Mouse (Mus musculus): ENCODE data around the gene Fibcd1. TPM values are rescaled to one million over a fixed set of nuclear protein-coding genes. Genes with fewer than 3 reads are reported as not detected.

Gene Fibcd1
- polyA plus RNA-seq (2015; fragmentation: Nextera tagmentation; extraction: Ambion mirVana), result 0.06 and 0.14 TPM in 2 replicates

DNA sequence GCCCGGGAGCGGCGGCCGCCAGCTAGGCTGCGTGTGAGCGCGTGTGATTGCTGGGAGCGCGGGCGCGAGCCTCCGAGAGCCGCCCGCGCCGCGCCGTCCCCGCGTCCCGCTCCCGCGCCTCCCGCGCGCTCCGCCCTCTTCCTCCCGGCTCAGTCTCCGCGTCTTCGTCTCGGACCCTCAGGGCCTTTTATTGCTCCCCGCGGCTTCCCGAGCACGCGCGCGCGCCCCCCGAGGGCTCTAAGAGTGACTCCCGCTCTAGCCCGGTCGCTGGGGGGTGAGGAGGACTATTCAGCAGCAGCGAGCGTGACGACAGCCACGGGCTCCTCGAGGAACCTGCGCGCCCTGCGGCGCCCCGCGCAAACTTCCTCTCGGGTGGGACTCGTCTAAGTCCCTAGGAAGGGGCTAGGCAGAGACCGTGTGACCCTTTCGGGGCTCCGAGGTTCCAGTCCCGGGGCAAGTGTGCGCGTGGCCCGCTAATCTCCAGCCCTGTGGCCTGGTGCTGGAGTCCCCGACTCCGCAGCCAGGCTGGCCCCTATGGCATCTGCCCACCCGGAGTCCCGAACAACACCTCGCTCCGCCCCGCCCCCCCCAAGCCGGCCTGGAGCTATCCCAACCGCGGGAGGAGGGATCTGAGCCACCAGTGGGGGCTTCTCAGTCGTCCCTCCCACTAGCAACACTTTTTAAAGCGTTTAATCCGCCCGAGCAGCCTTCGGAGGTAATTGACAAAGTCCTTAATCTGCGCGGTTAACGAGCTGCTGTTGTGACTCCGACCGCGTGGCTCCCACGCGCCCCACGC lies at the start of gene Fibcd1:
Gene Fibcd1 (minus strand): TSS at position 110 of the 796 bp plus-strand sequence.
- Histone ChIP-seq H3K9me3 (ENCODE audit: control insufficient read depth, low read length) (no peaks in the 10 kb centered on the region), H3K36me3 (ENCODE audit: control insufficient read depth, insufficient read depth, low read length) (no peaks in the 10 kb centered on the region), H3K27ac (ENCODE audit: low read length) (no peak within 1 kb of the TSS), H3K27me3 (ENCODE audit: control insufficient read depth, insufficient read depth, low read depth, low read length) (peaks cover 55% of the 10 kb centered on the region), H3K4me2 (ENCODE audit: low read depth, low read length) (peak within 1 kb of the TSS; percentile 92), H3K9ac (ENCODE audit: low read length) (peak within 1 kb of the TSS; percentile 61), H3K4me1 (replicated peaks; ENCODE audit: control insufficient read depth, insufficient read depth, low read length) (peaks cover 13% of the 10 kb centered on the region), H3K4me3 (ENCODE audit: low read length) (peak within 1 kb of the TSS; percentile 50)
- WGBS, result under 1% methylated on average over 65 of the region's 88 CpGs
- ATAC-seq (ENCODE audit: low read depth), result peak; percentile 51; the same call in 1 of the 2 replicates

GRCm38 (mm10) chr2:31894221-31894870 lies 48.5 kb upstream of the Fibcd1 start:
- Histone ChIP-seq H3K27ac (ENCODE audit: low read length) (no peak overlapping the region), H3K4me2 (ENCODE audit: low read depth, low read length) (no peak overlapping the region), H3K4me1 (replicated peaks; ENCODE audit: control insufficient read depth, insufficient read depth, low read length) (no peaks in the 10 kb centered on the region), H3K4me3 (ENCODE audit: low read length) (no peak overlapping the region), H3K9ac (ENCODE audit: low read length) (no peak overlapping the region), H3K9me3 (ENCODE audit: control insufficient read depth, low read length) (no peaks in the 10 kb centered on the region), H3K27me3 (ENCODE audit: control insufficient read depth, insufficient read depth, low read depth, low read length) (no peaks in the 10 kb centered on the region), H3K36me3 (ENCODE audit: control insufficient read depth, insufficient read depth, low read length) (no peaks in the 10 kb centered on the region)
- ATAC-seq (ENCODE audit: low read depth), result no peak
- WGBS, result 59% methylated on average over 13 of the region's 13 CpGs

DNA sequence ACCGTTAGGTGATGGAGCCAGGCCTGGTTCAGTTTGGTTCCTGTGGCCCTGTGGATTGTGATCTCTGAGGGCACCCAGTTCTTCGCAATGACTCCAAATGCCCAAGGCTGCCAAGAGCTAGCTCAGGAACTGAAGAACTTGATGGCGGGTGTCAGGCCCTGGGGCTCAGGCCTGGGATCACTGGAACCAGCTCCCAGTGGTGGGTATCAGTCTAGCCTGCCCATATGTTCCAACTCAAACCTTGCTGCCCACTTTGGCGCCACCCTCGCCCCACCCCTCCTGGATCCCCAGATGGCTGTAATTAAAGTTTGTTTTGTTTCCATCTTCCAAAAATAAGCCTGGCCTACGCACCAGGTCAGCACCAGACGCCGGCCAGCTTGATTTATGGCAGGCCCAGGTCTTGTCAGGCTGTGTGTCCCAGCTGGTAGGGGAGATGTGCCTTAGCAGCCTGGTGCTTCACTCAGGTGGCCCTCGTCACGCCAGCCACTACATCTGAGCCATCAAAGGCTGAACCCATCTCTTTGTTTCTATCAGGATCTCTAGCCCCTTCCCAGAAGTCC lies 47.4 kb upstream of the Fibcd1 start:
- Histone ChIP-seq H3K4me3 (ENCODE audit: low read length) (no peak overlapping the region), H3K27me3 (ENCODE audit: control insufficient read depth, insufficient read depth, low read depth, low read length) (peaks cover 10% of the 10 kb centered on the region), H3K4me2 (ENCODE audit: low read depth, low read length) (no peak overlapping the region), H3K9me3 (ENCODE audit: control insufficient read depth, low read length) (no peaks in the 10 kb centered on the region), H3K27ac (ENCODE audit: low read length) (no peak overlapping the region), H3K9ac (ENCODE audit: low read length) (no peak overlapping the region), H3K4me1 (replicated peaks; ENCODE audit: control insufficient read depth, insufficient read depth, low read length) (no peaks in the 10 kb centered on the region), H3K36me3 (ENCODE audit: control insufficient read depth, insufficient read depth, low read length) (no peaks in the 10 kb centered on the region)
- 55% methylated on average over 10 of the region's 10 CpGs for WGBS
- ATAC-seq (ENCODE audit: low read depth), result no peak

- no peaks in the 10 kb centered on the region for H3K36me3 ChIP-seq (ENCODE audit: control insufficient read depth, insufficient read depth, low read length)
- H3K4me1 ChIP-seq (replicated peaks; ENCODE audit: control insufficient read depth, insufficient read depth, low read length), result peaks cover 5% of the 10 kb centered on the region; the same call in 1 of the 2 replicates
- ATAC-seq (ENCODE audit: low read depth), result no peak
- H3K4me2 ChIP-seq (ENCODE audit: low read depth, low read length), result no peak overlapping the region
- H3K4me3 ChIP-seq (ENCODE audit: low read length), result no peak overlapping the region
- 64% methylated on average over 2 of the region's 2 CpGs for WGBS
- no peak overlapping the region for H3K9ac ChIP-seq (ENCODE audit: low read length)
- peaks cover 29% of the 10 kb centered on the region for H3K27me3 ChIP-seq (ENCODE audit: control insufficient read depth, insufficient read depth, low read depth, low read length)
- H3K9me3 ChIP-seq (ENCODE audit: control insufficient read depth, low read length), result no peaks in the 10 kb centered on the region
- no peak overlapping the region for H3K27ac ChIP-seq (ENCODE audit: low read length)
These were observed 45.4 kb upstream of the Fibcd1 start for GRCm38 (mm10) chr2:31891219-31891618.

DNA sequence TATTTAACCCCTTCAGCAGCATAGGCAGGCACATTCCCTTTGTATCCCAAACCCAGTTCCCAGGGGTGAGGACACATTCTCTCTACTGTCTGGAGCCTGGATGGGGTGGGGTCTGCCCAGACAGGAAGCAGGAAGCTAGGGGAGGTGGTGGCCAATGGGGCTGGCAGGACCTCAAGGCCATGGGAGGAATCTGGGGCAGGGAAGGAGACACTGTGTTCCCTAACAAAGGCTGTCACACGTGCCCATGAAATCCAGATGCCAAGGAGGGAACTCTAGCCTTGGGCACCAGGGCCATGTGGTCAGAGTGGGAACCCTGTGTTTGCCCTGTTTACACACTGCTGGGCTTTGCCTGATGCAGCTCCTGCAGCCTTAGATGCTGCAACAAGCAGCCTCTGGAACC lies 43.1 kb upstream of the Fibcd1 start:
- no peak overlapping the region for H3K4me2 ChIP-seq (ENCODE audit: low read depth, low read length)
- no peak for ATAC-seq (ENCODE audit: low read depth)
- no peak overlapping the region for H3K27ac ChIP-seq (ENCODE audit: low read length)
- 38% methylated on average over 1 of the region's 1 CpGs for WGBS
- no peaks in the 10 kb centered on the region for H3K36me3 ChIP-seq (ENCODE audit: control insufficient read depth, insufficient read depth, low read length)
- peaks cover 47% of the 10 kb centered on the region for H3K27me3 ChIP-seq (ENCODE audit: control insufficient read depth, insufficient read depth, low read depth, low read length)
- H3K9ac ChIP-seq (ENCODE audit: low read length), result no peak overlapping the region
- peaks cover 5% of the 10 kb centered on the region; the same call in 1 of the 2 replicates for H3K4me1 ChIP-seq (replicated peaks; ENCODE audit: control insufficient read depth, insufficient read depth, low read length)
- H3K9me3 ChIP-seq (ENCODE audit: control insufficient read depth, low read length), result no peaks in the 10 kb centered on the region
- no peak overlapping the region for H3K4me3 ChIP-seq (ENCODE audit: low read length)

DNA sequence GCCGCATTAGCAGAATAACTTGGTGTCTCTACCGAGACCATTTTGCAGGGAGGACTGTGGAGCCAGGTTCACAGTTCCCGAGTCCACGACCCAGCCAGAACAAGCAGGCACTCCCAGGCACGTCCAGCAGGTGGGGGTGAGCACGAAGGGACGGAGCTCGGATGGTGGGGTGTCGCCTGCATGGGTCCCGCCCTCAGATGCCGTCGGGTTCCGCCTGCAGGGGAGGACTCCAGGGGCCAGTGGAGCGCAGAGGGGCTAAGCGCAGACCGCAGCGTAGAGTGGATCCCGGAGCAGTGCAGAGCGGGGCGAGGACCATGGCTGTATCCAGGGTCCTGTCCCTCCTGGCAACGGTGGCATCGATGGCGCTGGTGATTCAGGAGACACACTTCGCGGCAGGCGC lies 41.2 kb upstream of the Fibcd1 start, which contains the start of gene Lamc3:
Gene Lamc3 (plus strand): TSS at position 262 of the 400 bp plus-strand sequence.
- peaks cover 5% of the 10 kb centered on the region; the same call in 1 of the 2 replicates for H3K4me1 ChIP-seq (replicated peaks; ENCODE audit: control insufficient read depth, insufficient read depth, low read length)
- WGBS, result 6% methylated on average over 26 of the region's 26 CpGs
- H3K27me3 ChIP-seq (ENCODE audit: control insufficient read depth, insufficient read depth, low read depth, low read length), result peaks cover 61% of the 10 kb centered on the region
- H3K9me3 ChIP-seq (ENCODE audit: control insufficient read depth, low read length), result no peaks in the 10 kb centered on the region
- H3K9ac ChIP-seq (ENCODE audit: low read length), result no peak within 1 kb of the TSS
- H3K4me3 ChIP-seq (ENCODE audit: low read length), result peak within 1 kb of the TSS; percentile 30
- peak; percentile 72 for ATAC-seq (ENCODE audit: low read depth)
- H3K27ac ChIP-seq (ENCODE audit: low read length), result no peak within 1 kb of the TSS
- H3K36me3 ChIP-seq (ENCODE audit: control insufficient read depth, insufficient read depth, low read length), result no peaks in the 10 kb centered on the region
- peak within 1 kb of the TSS; percentile 43 for H3K4me2 ChIP-seq (ENCODE audit: low read depth, low read length)

DNA sequence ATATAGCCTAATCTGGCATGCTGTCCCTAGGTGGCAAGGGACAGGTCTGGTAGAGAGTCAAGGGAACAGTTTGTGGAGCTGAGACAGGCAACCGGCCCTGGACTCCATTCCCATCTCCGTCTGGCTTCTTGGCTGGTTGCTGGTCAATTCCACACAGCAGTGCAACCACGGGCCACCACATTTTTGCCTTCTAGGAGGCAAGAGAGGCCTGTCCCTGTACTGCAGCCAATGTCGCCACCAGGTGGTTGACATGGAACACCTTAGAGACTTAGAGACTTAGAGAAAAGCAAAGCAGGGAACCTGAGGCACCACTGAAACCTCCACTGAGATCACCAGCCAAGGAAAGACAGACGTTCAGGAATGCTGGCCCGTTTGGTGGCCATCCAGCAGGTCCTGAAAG lies 39.0 kb upstream of the Fibcd1 start:
- ATAC-seq (ENCODE audit: low read depth), result no peak
- no peaks in the 10 kb centered on the region for H3K9me3 ChIP-seq (ENCODE audit: control insufficient read depth, low read length)
- no peaks in the 10 kb centered on the region for H3K36me3 ChIP-seq (ENCODE audit: control insufficient read depth, insufficient read depth, low read length)
- H3K27ac ChIP-seq (ENCODE audit: low read length), result no peak overlapping the region
- H3K4me2 ChIP-seq (ENCODE audit: low read depth, low read length), result no peak overlapping the region
- peaks cover 74% of the 10 kb centered on the region for H3K27me3 ChIP-seq (ENCODE audit: control insufficient read depth, insufficient read depth, low read depth, low read length)
- H3K4me1 ChIP-seq (replicated peaks; ENCODE audit: control insufficient read depth, insufficient read depth, low read length), result peaks cover 5% of the 10 kb centered on the region; the same call in 1 of the 2 replicates
- no peak overlapping the region for H3K9ac ChIP-seq (ENCODE audit: low read length)
- no peak overlapping the region for H3K4me3 ChIP-seq (ENCODE audit: low read length)
- WGBS, result 14% methylated on average over 6 of the region's 6 CpGs

DNA sequence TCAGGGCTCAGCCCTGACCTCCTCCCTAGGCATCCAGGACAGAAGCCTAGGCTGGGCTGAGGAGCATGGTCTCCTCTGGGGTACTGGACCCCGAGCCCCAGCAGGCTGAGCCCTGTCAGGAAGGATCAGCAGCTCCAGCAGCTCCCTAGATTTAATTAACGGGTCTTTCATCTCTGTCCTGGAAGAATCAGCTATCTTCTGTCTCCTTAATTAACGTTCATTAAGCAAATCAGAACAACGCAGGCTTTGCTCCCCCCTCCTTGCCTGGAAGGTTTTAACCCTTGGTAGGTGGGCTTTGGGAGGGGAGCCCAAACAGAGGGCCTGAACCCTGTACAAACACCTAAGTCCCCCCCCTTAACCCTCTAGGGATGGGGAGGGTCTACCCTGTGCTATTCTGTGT lies 37.3 kb upstream of the Fibcd1 start:
- H3K27me3 ChIP-seq (ENCODE audit: control insufficient read depth, insufficient read depth, low read depth, low read length), result peaks cover 70% of the 10 kb centered on the region
- ATAC-seq (ENCODE audit: low read depth), result no peak
- H3K9me3 ChIP-seq (ENCODE audit: control insufficient read depth, low read length), result no peaks in the 10 kb centered on the region
- no peak overlapping the region for H3K4me2 ChIP-seq (ENCODE audit: low read depth, low read length)
- peaks cover 5% of the 10 kb centered on the region; the same call in 1 of the 2 replicates for H3K4me1 ChIP-seq (replicated peaks; ENCODE audit: control insufficient read depth, insufficient read depth, low read length)
- H3K36me3 ChIP-seq (ENCODE audit: control insufficient read depth, insufficient read depth, low read length), result no peaks in the 10 kb centered on the region
- WGBS, result 30% methylated on average over 4 of the region's 4 CpGs
- no peak overlapping the region for H3K4me3 ChIP-seq (ENCODE audit: low read length)
- no peak overlapping the region for H3K9ac ChIP-seq (ENCODE audit: low read length)
- no peak overlapping the region for H3K27ac ChIP-seq (ENCODE audit: low read length)

DNA sequence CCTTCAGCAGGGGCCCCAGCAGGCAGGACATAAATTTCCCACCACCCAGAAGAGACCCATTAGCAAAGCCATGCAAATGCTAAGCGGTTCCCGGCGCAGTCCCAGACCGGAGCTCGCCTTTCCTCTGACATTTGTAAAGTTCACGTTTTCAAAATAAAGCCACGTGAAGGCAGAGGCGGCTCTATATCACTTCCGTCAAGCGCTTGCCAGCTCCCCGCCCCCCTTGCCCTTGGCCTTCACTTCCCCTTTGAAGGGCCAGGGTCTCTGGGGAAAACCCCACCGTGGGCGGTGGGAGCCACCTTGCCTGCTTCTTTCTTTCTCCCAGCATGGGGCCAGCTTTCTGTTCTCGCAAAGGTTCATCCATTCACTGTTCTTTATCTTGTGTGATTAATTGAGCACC lies 35.1 kb upstream of the Fibcd1 start:
- Histone ChIP-seq H3K4me3 (ENCODE audit: low read length) (no peak overlapping the region), H3K4me2 (ENCODE audit: low read depth, low read length) (no peak overlapping the region), H3K9ac (ENCODE audit: low read length) (no peak overlapping the region), H3K9me3 (ENCODE audit: control insufficient read depth, low read length) (no peaks in the 10 kb centered on the region), H3K4me1 (replicated peaks; ENCODE audit: control insufficient read depth, insufficient read depth, low read length) (no peaks in the 10 kb centered on the region), H3K27me3 (ENCODE audit: control insufficient read depth, insufficient read depth, low read depth, low read length) (peaks cover 60% of the 10 kb centered on the region), H3K27ac (ENCODE audit: low read length) (no peak overlapping the region), H3K36me3 (ENCODE audit: control insufficient read depth, insufficient read depth, low read length) (no peaks in the 10 kb centered on the region)
- 5% methylated on average over 14 of the region's 14 CpGs for WGBS
- ATAC-seq (ENCODE audit: low read depth), result no peak

Data from lung, embryonic 16.5 days (tissue).